Mouse (Mus musculus): Measurements from ENCODE around the gene Gm39653.

DNA sequence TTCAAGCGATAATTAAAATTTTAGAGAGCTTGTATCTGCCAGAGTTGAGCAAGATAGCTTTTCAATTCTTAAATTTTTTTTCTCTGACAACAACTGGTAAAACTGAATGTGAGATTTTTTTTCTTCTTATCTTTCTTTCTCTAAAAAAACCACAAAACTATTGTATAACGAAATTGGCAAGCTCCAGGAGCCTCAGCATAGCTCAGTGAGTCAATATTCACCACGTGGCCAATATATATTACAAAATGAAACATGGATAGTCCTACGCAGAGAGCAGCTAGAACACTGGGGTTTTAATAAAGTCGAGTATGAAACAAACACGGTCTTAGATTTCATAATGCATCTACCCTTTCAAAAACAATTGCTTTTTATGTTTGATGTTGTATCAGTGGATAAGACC, 24.2 kb downstream of the Gm39653 start:
- TF ChIP-seq GATA1 (IDR thresholded peaks at IDR 0.05; ENCODE audit: borderline replicate concordance, low read length) (no peak), FLI1 (IDR thresholded peaks at IDR 0.05; ENCODE audit: low read length) (no peak)

Measured in megakaryocyte, embryonic 14.5 days (primary cell).